8 mouse cellular contexts compared by ENCODE assay signal in the genomic region with DNA sequence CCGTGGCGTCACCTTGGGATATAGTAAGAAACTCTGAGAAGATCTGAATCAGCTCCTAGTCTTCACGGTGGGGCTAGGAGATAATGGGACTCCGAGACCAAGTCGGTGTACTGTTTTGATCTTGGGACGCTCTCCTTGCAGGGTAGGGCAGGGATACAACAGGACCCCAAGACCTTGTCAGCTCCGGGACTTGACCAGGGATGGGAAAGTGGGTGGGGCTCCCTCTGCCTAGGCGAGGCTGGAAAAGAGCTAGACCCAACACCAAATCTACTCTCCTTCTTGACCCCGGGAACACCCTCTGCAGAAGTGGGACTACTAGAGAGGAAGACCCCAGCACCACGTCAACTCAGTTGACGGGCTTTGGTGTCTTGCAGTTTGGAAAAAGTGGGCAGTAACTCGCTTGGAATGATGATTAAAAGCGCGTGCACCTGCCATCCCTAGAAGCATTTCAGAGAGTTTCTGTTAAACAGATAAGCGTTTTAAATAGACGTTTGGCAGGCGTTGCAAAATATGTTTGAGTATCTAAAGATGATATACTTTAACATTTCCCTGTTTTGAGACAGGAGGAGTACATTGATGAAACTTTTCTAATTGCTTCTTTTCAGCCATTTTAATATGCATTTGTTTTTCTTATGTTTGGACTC. TPM values are rescaled to one million over a fixed set of nuclear protein-coding genes. Genes with fewer than 3 reads are reported as not detected.
DNase-seq lines count a peak whose midpoint lies in the region; ATAC-seq and TF ChIP-seq lines count a peak whose summit lies in the region.

No protein-coding gene starts in this region.

- intact Hi-C loops in gastrocnemius, adult 2 months (cut with DNase I): loop anchor here (5.0 kb wide), 1 partner anchor 33 kb away; a partner anchor contains a TSS

- peak overlapping the region; percentile 69 for H3K9ac ChIP-seq in forebrain, embryonic 14.5 days (ENCODE audit: low read length)
- H3K9ac ChIP-seq in limb, embryonic 12.5 days (replicated peaks): peak overlapping the region; percentile 81

- H3K9me3 ChIP-seq in forebrain, embryonic 14.5 days (replicated peaks; ENCODE audit: control insufficient read depth, low read length): no peaks in the 10 kb centered on the region
- H3K9me3 ChIP-seq in limb, embryonic 12.5 days: no peaks in the 10 kb centered on the region

- DNase-seq in gastrocnemius, adult 2 months: no peak
- DNase-seq in gastrocnemius, adult 8-10 months (ENCODE audit: low spot score in 2 of 2): no peak
- DNase-seq in R1 (ENCODE audit: low read depth, low spot score): peak; percentile 82
- peak; percentile 19 for DNase-seq in forebrain, embryonic 14.5 days (ENCODE audit: low spot score)
- DNase-seq in neural tube, embryonic 10.5 days (ENCODE audit: extremely low spot score, low spot score): peak; percentile 56
- DNase-seq in gastrocnemius, postnatal 10 days: no peak
- no peak for DNase-seq in ovary, postnatal 14 days (ENCODE audit: low spot score)

- peak overlapping the region; percentile 94 for H3K4me3 ChIP-seq in gastrocnemius, adult 2 months
- H3K4me3 ChIP-seq in forebrain, embryonic 14.5 days (ENCODE audit: low read depth, low read length): peak overlapping the region; percentile 76
- H3K4me3 ChIP-seq in limb, embryonic 12.5 days (replicated peaks): peak overlapping the region; percentile 82

- no peak overlapping the region for H3K27ac ChIP-seq in gastrocnemius, adult 2 months
- H3K27ac ChIP-seq in forebrain, embryonic 14.5 days (ENCODE audit: low read depth, low read length): 0 out of 2 replicates have a peak overlapping the region, but pooled peaks have one; percentile 9
- H3K27ac ChIP-seq in limb, embryonic 12.5 days: peak overlapping the region; percentile 72; the same call in 1 of the 2 replicates

- 3% methylated on average over 17 of the region's 17 CpGs for WGBS in forebrain, embryonic 14.5 days
- WGBS in limb, embryonic 12.5 days: 3% methylated on average over 17 of the region's 17 CpGs

- H3K4me1 ChIP-seq in forebrain, embryonic 14.5 days (ENCODE audit: control insufficient read depth, insufficient read depth, low read length): peaks cover 14% of the 10 kb centered on the region; the same call in 1 of the 2 replicates
- peaks cover 18% of the 10 kb centered on the region for H3K4me1 ChIP-seq in limb, embryonic 12.5 days (replicated peaks)

- H3K36me3 ChIP-seq in forebrain, embryonic 14.5 days (ENCODE audit: control insufficient read depth, insufficient read depth, low read length): peaks cover 15% of the 10 kb centered on the region
- peaks cover 29% of the 10 kb centered on the region for H3K36me3 ChIP-seq in limb, embryonic 12.5 days

- peak overlapping the region; percentile 94 for H3K4me2 ChIP-seq in forebrain, embryonic 14.5 days (ENCODE audit: low read length)
- H3K4me2 ChIP-seq in limb, embryonic 12.5 days: peak overlapping the region; percentile 80

- no peaks in the 10 kb centered on the region for H3K27me3 ChIP-seq in forebrain, embryonic 14.5 days (replicated peaks; ENCODE audit: control insufficient read depth, insufficient read depth, low read length)
- H3K27me3 ChIP-seq in limb, embryonic 12.5 days: no peaks in the 10 kb centered on the region

- no peak; the same call in 1 of the 2 replicates for ATAC-seq in forebrain, embryonic 14.5 days
- peak; percentile 48; the same call in 1 of the 2 replicates for ATAC-seq in limb, embryonic 12.5 days (ENCODE audit: insufficient number of reproducible peaks, insufficient read depth, low FRiP score, low TSS enrichment, low read depth)

- no peak for TF ChIP-seq CTCF in gastrocnemius, adult 2 months (IDR thresholded peaks at IDR 0.05)

RNA-seq across cellular contexts. Expression of a gene that starts 0.8 kb away (rescaled TPM):
- under 1 TPM; 0.03 TPM for total RNA-seq in gastrocnemius, adult 2 months (2021)
- total RNA-seq in gastrocnemius, adult 8-10 months (2022): under 1 TPM in 2 of 4 experiments, not detected in 2; 0.05 to 0.12 TPM
- 12.8 and 14.4 TPM in 2 replicates for polyA plus RNA-seq in forebrain, embryonic 14.5 days (2014; fragmentation: Nextera tagmentation; extraction: Ambion mirVana)
- polyA plus RNA-seq in limb, embryonic 12.5 days (2016; fragmentation: Nextera tagmentation; extraction: Ambion mirVana): 25.1 and 25.9 TPM in 2 replicates
- total RNA-seq in gastrocnemius, postnatal 10 days (2021): 1 to 10 TPM; 6.6 to 6.8 TPM

RNA-seq across cellular contexts. Expression of a gene that starts 33.3 kb away (rescaled TPM):
- 10 to 100 TPM; 17.6 to 21.1 TPM for total RNA-seq in gastrocnemius, adult 2 months (2021)
- 10 to 100 TPM; 15.1 to 21.2 (median 16.1) TPM for total RNA-seq in gastrocnemius, adult 8-10 months (2022)
- 17.4 and 25.0 TPM in 2 replicates for polyA plus RNA-seq in forebrain, embryonic 14.5 days (2014; fragmentation: Nextera tagmentation; extraction: Ambion mirVana)
- 13.2 and 13.3 TPM in 2 replicates for polyA plus RNA-seq in limb, embryonic 12.5 days (2016; fragmentation: Nextera tagmentation; extraction: Ambion mirVana)
- 10 to 100 TPM; 14.8 to 16.7 TPM for total RNA-seq in gastrocnemius, postnatal 10 days (2021)

RNA-seq across cellular contexts. Expression of a gene that starts 46.2 kb away (rescaled TPM):
- not detected for total RNA-seq in gastrocnemius, adult 2 months (2021)
- not detected for total RNA-seq in gastrocnemius, adult 8-10 months (2022)
- not detected in 2 replicates for polyA plus RNA-seq in forebrain, embryonic 14.5 days (2014; fragmentation: Nextera tagmentation; extraction: Ambion mirVana)
- not detected in 2 replicates for polyA plus RNA-seq in limb, embryonic 12.5 days (2016; fragmentation: Nextera tagmentation; extraction: Ambion mirVana)
- not detected for total RNA-seq in gastrocnemius, postnatal 10 days (2021)

Comparison
In these comparisons a context has a peak if more than half of its experiments do, and no peak if none do; other contexts are left out.
1. RNA of a gene that starts 0.8 kb away (total RNA-seq): 6.6 to 6.8 TPM in gastrocnemius, postnatal 10 days; 0.05 to 0.12 TPM in gastrocnemius, adult 8-10 months and 0.03 TPM in gastrocnemius, adult 2 months; every median in the first group is over 4 times any median in the second.
2. DNase-seq: peak in R1 (single experiment), forebrain, embryonic 14.5 days (single experiment) and neural tube, embryonic 10.5 days (single experiment); none in gastrocnemius, adult 2 months (single experiment), gastrocnemius, adult 8-10 months (0 of 2), gastrocnemius, postnatal 10 days (single experiment) and ovary, postnatal 14 days (single experiment).
3. Peak in every context shown above with its lines, with median percentiles within 50 percentile points of each other: H3K4me3 ChIP-seq.